Mouse (Mus musculus): Measurements from ENCODE around the gene Gm8677. TPM values are rescaled to one million over a fixed set of nuclear protein-coding genes. Genes with fewer than 3 reads are reported as not detected.

Gm8677 gene
- polyA plus RNA-seq (2017; shearing (Covaris generic)): not detected

DNA sequence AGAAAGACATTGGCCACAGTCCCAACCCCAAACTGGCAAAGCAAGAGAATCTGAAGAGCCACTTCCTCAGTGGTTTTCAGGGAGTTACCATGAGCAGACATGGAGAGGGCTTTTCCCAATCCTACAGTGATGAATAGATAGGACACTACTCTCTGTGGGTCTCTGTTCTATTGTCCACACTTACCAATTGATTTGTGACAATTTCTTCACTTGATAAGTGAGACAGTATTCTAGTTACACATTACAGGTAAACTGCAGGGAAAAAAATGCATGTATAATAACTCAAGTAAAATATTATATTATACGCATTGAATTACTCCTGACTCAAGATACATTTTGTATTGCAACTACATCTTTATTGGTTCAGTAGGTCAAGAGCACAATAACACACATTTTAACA is at the start of gene Gm8677:
Gm8677 (minus strand) TSS at position 101 of the 400 bp plus-strand sequence.

DNA sequence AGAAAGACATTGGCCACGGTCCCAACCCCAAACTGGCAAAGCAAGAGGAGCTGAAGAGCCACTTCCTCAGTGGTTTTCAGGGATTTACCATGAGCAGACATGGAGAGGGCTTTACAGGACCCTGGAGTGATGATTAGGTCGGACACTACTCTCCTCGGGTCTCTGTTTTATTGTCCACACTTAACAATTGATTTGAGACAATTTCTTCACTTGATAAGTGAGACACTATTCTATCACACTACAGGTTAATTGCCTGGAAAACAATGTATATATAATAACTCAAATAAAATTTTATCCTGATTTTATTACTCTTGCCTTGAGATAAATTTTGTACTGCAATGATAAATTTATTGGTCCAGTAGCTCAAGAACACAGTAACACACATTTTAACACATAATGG is 30.6 kb upstream of the Gm8677 start, which contains the start of gene Gm4201:
Gm4201 (minus strand) TSS at position 101 of the 400 bp plus-strand sequence.

DNA sequence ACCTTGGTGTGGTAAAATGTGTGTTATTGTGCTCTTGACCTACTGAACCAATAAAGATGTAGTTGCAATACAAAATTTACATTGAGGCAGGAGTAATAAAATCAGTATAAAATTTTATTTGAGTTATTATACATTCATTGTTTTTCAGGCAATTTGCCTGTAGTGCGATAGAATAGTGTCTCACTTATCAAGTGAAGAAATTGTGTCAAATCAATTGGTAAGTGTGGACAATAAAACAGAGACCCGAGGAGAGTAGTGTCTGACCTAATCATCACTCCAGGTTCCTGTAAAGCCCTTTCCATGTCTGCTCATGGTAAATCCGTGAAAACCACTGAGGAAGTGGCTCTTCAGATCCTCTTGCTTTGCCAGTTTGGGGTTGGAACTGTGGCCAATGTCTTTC is 12.0 kb downstream of the Gm8677 start, which contains the start of gene Vmn1r152:
Vmn1r152 (plus strand) TSS at position 301 of the 400 bp plus-strand sequence.

DNA sequence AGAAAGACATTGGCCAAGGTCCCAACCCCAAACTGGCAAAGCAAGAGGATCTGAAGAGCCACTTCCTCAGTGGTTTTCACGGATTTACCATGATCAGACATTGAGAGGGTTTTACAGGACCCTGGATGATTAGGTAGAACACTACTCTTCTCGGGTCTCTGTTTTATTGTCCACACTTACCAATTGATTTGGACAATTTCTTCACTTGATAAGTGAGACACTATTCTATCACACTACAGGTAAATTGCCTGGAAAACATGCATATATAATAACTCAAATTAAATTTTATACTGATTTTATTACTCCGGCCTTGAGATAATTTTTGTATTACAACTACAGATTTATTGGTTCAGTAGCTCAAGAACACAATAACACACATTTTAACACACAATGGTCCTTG is 35.1 kb downstream of the Gm8677 start, which contains the start of gene Vmn1r151:
Vmn1r151 (minus strand) TSS at position 101 of the 400 bp plus-strand sequence.

Other genes starting within 250 kb of the Gm8677 start
- gene Gm4187, start 205.2 kb downstream of the Gm8677 start, polyA plus RNA-seq (2017; shearing (Covaris generic)): not detected
- not detected for gene Gm8660, start 163.8 kb downstream of the Gm8677 start, polyA plus RNA-seq (2017; shearing (Covaris generic))
- gene Vmn1r148, start 121.3 kb downstream of the Gm8677 start, polyA plus RNA-seq (2017; shearing (Covaris generic)): not detected
- gene Vmn1r149, start 96.7 kb downstream of the Gm8677 start, polyA plus RNA-seq (2017; shearing (Covaris generic)): not detected
- gene Gm10665, start 70.8 kb downstream of the Gm8677 start, polyA plus RNA-seq (2017; shearing (Covaris generic)): not detected
- gene Vmn1r151, start 35.2 kb downstream of the Gm8677 start, polyA plus RNA-seq (2017; shearing (Covaris generic)): not detected
- not detected for gene Vmn1r152, start 11.9 kb downstream of the Gm8677 start, polyA plus RNA-seq (2017; shearing (Covaris generic))
- gene Gm4201, start 30.5 kb upstream of the Gm8677 start, polyA plus RNA-seq (2017; shearing (Covaris generic)): not detected
- gene Gm4565, start 53.2 kb upstream of the Gm8677 start, polyA plus RNA-seq (2017; shearing (Covaris generic)): not detected
- gene Vmn1r155, start 123.1 kb upstream of the Gm8677 start, polyA plus RNA-seq (2017; shearing (Covaris generic)): not detected
- gene Gm8693, start 157.4 kb upstream of the Gm8677 start, polyA plus RNA-seq (2017; shearing (Covaris generic)): not detected
- gene Gm4567, start 184.8 kb upstream of the Gm8677 start, polyA plus RNA-seq (2017; shearing (Covaris generic)): not detected
- gene Vmn1r157, start 226.8 kb upstream of the Gm8677 start, polyA plus RNA-seq (2017; shearing (Covaris generic)): not detected